Mouse (Mus musculus): Measurements from ENCODE around the gene Mpeg1. TPM values are rescaled to one million over a fixed set of nuclear protein-coding genes. Genes with fewer than 3 reads are reported as not detected.

Gene Mpeg1
- polyA plus RNA-seq, 1 experiment from 2014 or later = 0.63 TPM

DNA sequence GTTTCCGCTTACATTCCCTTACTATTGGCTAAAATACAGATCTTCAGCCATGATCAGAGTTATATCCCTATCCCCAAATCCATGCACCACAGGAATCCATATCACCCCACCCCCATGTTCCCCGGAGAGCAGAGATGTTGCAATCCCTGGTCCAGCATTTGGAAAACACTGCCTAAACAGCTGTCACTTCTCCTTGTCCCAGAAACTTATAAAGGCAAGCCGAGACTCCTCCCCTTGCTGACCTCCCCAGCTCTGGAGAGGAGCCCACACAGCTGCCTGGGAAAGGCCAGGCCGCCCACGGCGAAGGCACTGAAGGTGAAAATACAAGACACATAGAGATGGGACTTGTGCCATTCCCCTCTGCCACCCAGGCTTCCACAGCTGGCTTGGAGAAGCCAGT lies 26.3 kb downstream of the Mpeg1 start:
- no peak for TF ChIP-seq CTCF (IDR thresholded peaks at IDR 0.05; ENCODE audit: low read depth)
- Histone ChIP-seq H3K4me3 (ENCODE audit: low read depth, low read length) (no peak overlapping the region), H3K27me3 (ENCODE audit: insufficient read depth, low read length) (no peaks in the 10 kb centered on the region), H3K4me1 (ENCODE audit: insufficient read depth) (peaks cover 25% of the 10 kb centered on the region), H3K27ac (ENCODE audit: low read depth) (peak overlapping the region; percentile 90; the same call in 1 of the 2 replicates), H3K36me3 (ENCODE audit: insufficient read depth) (peaks cover 47% of the 10 kb centered on the region), H3K4me2 (no peak overlapping the region), H3K9ac (no peak overlapping the region), H3K9me3 (ENCODE audit: low read depth, low read length) (no peaks in the 10 kb centered on the region)
- WGBS = 48% methylated on average over 6 of the region's 6 CpGs
- ATAC-seq (ENCODE audit: insufficient read depth) (peak; percentile 88), DNase-seq (peak; percentile 93)

DNA sequence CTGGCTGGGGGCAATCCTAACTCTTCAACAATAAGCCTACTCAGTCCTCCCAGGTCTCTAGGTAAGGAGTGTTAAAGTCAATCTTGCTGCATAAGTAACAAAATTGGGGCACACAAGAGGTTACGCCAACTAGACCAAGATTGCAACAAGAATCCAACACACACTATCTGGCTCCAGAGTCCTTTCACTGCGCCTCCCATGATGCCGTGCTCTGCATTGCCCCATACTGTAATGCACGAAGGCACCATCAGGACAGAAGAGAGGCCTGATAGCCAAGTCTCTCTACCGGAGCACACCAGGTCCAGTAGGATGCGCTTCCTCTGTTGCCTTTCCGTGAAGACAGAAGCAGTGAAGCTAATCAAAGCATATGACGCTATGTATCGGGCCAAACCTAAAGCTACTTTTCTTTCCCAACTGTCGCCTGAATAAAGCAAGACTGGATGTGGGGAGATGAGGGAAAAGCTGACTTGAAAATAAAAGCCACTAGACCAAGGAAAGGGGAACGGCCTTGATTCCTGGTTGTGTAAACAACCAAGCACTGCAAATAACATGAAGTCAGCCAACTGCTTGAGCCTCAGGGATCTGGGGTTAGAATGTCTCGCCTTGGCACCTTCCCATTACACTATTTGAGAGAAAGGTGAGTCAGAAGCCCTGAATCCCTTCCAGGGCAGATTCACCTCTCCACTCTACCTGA lies 27.1 kb downstream of the Mpeg1 start:
- H3K36me3 ChIP-seq (ENCODE audit: insufficient read depth) = peaks cover 46% of the 10 kb centered on the region

DNA sequence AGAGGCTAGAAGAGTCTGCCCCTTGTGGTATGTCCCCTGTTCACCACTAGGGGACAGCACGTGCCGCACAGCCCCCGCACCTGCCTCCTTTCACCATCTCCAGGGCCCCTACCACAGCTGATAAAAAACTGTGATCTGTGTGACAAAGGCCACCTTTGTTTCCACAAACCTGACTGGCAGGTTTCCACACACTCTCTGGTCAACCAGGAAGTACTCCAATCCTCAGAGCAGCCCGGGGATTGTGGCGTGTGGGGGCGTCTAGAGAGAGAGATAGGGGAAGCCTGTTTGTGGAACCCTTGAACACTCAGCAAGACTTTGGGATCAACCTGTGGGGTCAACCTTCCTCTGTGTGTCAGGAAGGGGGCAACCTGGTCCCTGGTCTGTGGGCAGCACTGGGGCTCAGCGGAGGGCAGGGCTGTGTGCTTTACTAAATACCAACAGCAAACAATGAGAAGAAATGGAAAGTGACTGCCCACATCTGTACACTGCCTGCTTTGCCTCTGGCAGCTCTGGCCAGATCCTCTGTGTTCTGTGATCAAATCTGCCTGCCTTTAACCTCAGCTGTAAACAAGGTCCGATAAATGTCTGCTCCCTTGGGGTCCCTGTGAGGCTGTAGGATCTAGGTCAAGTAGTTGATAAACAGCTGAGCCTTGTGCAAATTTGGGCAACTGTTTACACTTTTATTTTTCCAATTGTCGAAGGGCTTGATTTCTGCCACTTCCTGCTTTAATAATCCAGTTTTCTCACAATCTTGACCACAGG lies 27.8 kb downstream of the Mpeg1 start:
- Histone ChIP-seq H3K27me3 (ENCODE audit: insufficient read depth, low read length) (no peaks in the 10 kb centered on the region), H3K9ac (no peak overlapping the region), H3K36me3 (ENCODE audit: insufficient read depth) (peaks cover 40% of the 10 kb centered on the region), H3K9me3 (ENCODE audit: low read depth, low read length) (no peaks in the 10 kb centered on the region), H3K4me3 (ENCODE audit: low read depth, low read length) (no peak overlapping the region), H3K4me2 (peak overlapping the region; percentile 27), H3K4me1 (ENCODE audit: insufficient read depth) (peaks cover 25% of the 10 kb centered on the region), H3K27ac (ENCODE audit: low read depth) (peak overlapping the region; percentile 90)
- peak; percentile 83 for TF ChIP-seq CTCF (IDR thresholded peaks at IDR 0.05; ENCODE audit: low read depth)
- peak; percentile 78 for DNase-seq
- peak; percentile 70 for ATAC-seq (ENCODE audit: insufficient read depth)
- 32% methylated on average over 9 of the region's 9 CpGs for WGBS

More for the DNA sequence above, 27.1 kb downstream of the Mpeg1 start:
- peaks cover 25% of the 10 kb centered on the region for H3K4me1 ChIP-seq (ENCODE audit: insufficient read depth)
- peak; percentile 36 for DNase-seq
- ATAC-seq (ENCODE audit: insufficient read depth) = no peak; the same call in 1 of the 2 replicates
- H3K9ac ChIP-seq = no peak overlapping the region
- 74% methylated on average over 12 of the region's 12 CpGs for WGBS
- no peak overlapping the region for H3K4me3 ChIP-seq (ENCODE audit: low read depth, low read length)
- H3K9me3 ChIP-seq (ENCODE audit: low read depth, low read length) = no peaks in the 10 kb centered on the region
- 0 out of 2 replicates have a peak overlapping the region, but pooled peaks have one; percentile 12 for H3K4me2 ChIP-seq
- H3K27me3 ChIP-seq (ENCODE audit: insufficient read depth, low read length) = no peaks in the 10 kb centered on the region
- peak overlapping the region; percentile 90 for H3K27ac ChIP-seq (ENCODE audit: low read depth)
- no peak for TF ChIP-seq CTCF (IDR thresholded peaks at IDR 0.05; ENCODE audit: low read depth)

DNA sequence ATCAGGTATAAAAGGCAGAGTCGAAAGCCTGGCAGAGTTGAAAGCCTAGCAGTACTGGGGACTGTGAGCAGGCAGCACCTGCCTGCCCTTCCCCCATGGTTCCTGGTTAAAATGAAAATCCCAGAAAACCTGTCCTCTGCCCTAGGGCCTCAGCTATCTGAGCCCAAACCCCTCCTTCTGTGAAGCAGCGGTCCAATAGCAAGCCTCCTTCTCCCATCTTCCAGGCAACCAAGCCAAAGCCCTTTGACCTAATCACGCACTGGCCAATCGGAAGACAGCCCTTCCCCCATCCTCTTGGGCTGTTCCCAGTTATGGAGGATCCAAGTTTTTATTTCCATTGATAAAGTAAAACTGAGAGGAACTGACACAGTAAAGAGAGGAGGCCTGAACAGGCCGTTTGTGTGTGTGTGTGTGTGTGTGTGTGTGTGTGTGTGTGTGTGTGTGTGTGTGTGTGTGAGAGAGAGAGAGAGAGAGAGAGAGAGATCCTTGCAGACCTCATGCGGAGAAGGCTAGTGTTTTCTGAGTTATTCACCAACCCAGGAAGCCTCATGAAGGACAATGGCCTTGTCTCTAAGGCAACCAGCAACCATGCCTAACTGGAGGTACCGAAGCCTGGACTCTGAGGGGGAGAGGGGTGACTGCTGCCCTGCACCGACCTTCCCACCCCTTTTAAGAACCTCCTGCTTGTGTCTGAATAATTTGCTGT lies 28.5 kb downstream of the Mpeg1 start:
- TF ChIP-seq CTCF (IDR thresholded peaks at IDR 0.05; ENCODE audit: low read depth) = no peak
- ATAC-seq (ENCODE audit: insufficient read depth) = no peak
- peak overlapping the region; percentile 27 for H3K4me2 ChIP-seq
- no peak overlapping the region for H3K4me3 ChIP-seq (ENCODE audit: low read depth, low read length)
- WGBS = 33% methylated on average over 8 of the region's 8 CpGs
- peak overlapping the region; percentile 90 for H3K27ac ChIP-seq (ENCODE audit: low read depth)
- H3K36me3 ChIP-seq (ENCODE audit: insufficient read depth) = peaks cover 34% of the 10 kb centered on the region
- H3K27me3 ChIP-seq (ENCODE audit: insufficient read depth, low read length) = no peaks in the 10 kb centered on the region
- DNase-seq = peak; percentile 43
- H3K9me3 ChIP-seq (ENCODE audit: low read depth, low read length) = no peaks in the 10 kb centered on the region
- H3K4me1 ChIP-seq (ENCODE audit: insufficient read depth) = peaks cover 25% of the 10 kb centered on the region
- no peak overlapping the region for H3K9ac ChIP-seq

DNA sequence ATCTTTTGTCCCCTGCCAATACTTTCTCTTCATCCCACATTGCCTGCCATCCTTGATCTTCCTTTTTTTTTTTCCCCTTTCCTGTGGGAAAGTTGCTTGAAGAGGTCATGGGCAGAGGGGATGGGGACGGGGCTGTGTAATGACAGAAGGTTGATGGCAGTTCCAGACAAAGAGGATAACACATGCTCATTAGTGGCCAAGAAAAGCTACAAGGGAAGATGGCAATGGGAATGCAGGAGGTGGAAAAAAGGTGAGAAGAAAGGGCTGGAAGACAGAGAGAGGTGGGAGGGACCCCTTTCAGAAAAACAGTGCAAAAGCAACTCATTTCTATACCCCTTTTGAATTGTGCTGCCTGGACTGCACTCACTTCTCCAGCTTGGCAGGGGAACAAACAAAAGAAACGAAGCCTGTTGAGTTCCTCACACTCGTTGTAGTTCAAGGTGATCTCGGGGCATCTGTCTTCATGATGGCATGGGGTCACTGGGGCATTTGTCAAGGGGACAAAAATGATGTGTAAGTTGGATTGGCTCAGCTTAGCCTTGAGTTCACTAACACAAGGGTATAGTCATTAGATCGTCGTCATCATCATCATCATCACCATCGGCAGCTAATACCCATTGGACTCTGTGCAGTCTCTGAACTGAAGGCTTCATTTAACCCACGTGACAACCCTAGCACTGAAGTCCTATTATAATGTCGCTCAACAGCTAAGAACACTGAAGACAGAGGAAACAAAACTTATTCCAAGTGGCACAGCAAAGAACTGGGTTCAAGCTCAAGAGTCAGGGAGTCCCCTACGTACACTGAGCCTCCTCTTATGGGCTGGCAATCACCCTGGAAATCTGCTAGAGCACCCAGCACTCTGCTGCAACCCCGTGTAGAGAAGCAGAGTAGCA lies 29.3 kb downstream of the Mpeg1 start:
- peaks cover 25% of the 10 kb centered on the region for H3K4me1 ChIP-seq (ENCODE audit: insufficient read depth)
- H3K4me3 ChIP-seq (ENCODE audit: low read depth, low read length) = no peak overlapping the region
- H3K36me3 ChIP-seq (ENCODE audit: insufficient read depth) = peaks cover 34% of the 10 kb centered on the region
- no peak overlapping the region for H3K9ac ChIP-seq
- ATAC-seq (ENCODE audit: insufficient read depth) (no peak), DNase-seq (no peak)
- H3K27me3 ChIP-seq (ENCODE audit: insufficient read depth, low read length) = no peaks in the 10 kb centered on the region
- WGBS = 72% methylated on average over 11 of the region's 11 CpGs
- peak overlapping the region; percentile 90 for H3K27ac ChIP-seq (ENCODE audit: low read depth)
- H3K9me3 ChIP-seq (ENCODE audit: low read depth, low read length) = no peaks in the 10 kb centered on the region
- TF ChIP-seq CTCF (IDR thresholded peaks at IDR 0.05; ENCODE audit: low read depth) = no peak
- peak overlapping the region; percentile 7; the same call in 1 of the 2 replicates for H3K4me2 ChIP-seq

DNA sequence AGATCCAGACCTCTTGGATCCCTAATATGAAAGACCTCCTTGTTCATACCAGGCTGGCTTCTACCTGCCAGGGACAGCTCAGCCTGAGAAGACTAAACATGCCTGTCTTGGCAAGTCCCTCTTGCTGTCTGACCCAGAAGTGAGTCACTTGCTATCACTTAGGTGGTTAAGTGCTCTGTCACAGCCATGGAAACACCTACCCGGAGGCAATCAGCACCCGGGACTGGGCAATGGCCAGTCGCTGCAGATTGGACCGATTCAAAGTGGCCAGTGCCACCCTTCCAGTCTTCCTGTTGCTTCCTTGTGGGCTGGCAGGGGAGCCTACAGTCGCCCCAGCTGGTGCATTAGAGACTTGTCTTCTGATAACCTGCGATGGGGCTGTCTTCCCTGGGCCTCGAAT lies 31.1 kb downstream of the Mpeg1 start:
- Histone ChIP-seq H3K9me3 (ENCODE audit: low read depth, low read length) (no peaks in the 10 kb centered on the region), H3K27ac (ENCODE audit: low read depth) (no peak overlapping the region), H3K36me3 (ENCODE audit: insufficient read depth) (peaks cover 28% of the 10 kb centered on the region), H3K4me2 (no peak overlapping the region), H3K27me3 (ENCODE audit: insufficient read depth, low read length) (no peaks in the 10 kb centered on the region), H3K4me1 (ENCODE audit: insufficient read depth) (peaks cover 17% of the 10 kb centered on the region), H3K4me3 (ENCODE audit: low read depth, low read length) (no peak overlapping the region), H3K9ac (no peak overlapping the region)
- 88% methylated on average over 7 of the region's 7 CpGs for WGBS
- no peak for ATAC-seq (ENCODE audit: insufficient read depth)
- DNase-seq = no peak
- no peak for TF ChIP-seq CTCF (IDR thresholded peaks at IDR 0.05; ENCODE audit: low read depth)

Measured in lung, embryonic 14.5 days (tissue).